Mouse (Mus musculus) left cerebral cortex, adult 11 months (tissue): ENCODE data around the gene Krtap17-1.

Source experiments
- DNase-seq: peaks from one replicate; pipeline ENCODE4 v3.0.0; 2022; ENCODE audit warnings: low spot score

Krtap17-1 gene

DNA sequence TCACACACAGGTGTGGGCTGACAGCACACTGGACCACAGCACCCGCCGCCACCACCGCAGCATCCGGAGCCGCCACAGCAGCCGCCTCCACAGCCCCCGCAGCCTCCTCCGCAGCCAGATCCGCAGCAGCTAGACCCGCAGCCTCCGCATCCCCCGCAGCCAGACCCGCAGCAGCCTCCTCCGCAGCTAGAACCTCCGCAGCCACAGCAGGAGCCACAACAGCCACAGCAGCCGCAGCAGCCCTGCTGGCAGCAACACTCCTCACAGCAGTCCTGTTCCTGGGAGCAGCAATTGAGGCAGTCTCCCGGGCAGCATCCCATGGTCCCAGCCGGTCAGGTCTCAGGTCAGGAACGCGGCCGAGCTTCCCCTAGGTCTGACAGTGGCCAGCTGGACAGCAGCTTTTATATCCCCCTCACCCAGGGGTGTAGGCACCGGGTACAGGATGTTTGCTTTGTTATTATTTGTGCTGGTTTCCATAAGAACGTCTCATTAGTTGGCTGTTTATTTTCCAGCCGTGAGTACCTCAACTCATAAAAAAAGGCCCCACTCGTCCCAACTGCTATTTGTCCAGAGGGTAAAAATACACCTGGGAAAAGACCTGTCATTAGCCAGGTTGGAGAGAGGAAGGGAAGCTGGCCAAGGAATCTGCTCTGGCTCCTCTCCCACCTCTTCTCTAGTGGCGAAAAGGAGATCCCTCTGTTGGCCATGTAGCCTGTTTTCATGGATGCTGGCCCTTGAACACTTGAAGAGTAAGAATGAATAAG, at the start of gene Krtap17-1:
Gene Krtap17-1, minus strand, starts transcription at position 375 of the 764 bp plus-strand sequence.
- DNase-seq = no peak

DNA sequence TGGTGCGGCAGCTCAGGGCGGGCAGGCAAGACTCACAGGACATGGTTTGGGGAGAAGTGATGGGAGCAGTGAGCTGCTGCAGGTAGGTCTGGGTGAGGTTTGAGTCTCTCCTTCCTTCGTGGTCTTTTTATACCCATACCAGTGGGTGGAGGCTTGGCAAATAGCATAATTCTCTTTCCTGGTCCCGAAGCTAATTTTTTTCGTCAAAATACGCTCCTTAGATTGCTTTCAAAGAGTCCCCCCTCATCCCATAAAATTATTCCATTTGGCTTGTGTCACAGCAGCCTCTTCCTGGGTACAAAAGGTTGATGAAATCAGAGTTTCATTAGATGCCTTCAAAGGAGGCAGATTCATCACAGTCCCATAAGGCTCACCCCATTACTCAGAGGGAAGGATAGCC, 47.7 kb upstream of the Krtap17-1 start, which contains the start of gene Krt34:
Gene Krt34, minus strand, starts transcription at position 101 of the 400 bp plus-strand sequence.
- no peak for DNase-seq

GRCm38 (mm10) chr11:100029768-100030167, 36.0 kb upstream of the Krtap17-1 start, which contains the start of gene Krt33b:
TSS of gene Krt33b (minus strand) at chr11:100029868.
- no peak for DNase-seq

GRCm38 (mm10) chr11:100021438-100021837, 27.6 kb upstream of the Krtap17-1 start:
- DNase-seq = no peak

GRCm38 (mm10) chr11:100019466-100019865, 25.7 kb upstream of the Krtap17-1 start:
- no peak for DNase-seq

GRCm38 (mm10) chr11:100016112-100016511, 22.3 kb upstream of the Krtap17-1 start, which contains the start of gene Krt33a:
TSS of gene Krt33a (minus strand) at chr11:100016212.
- no peak for DNase-seq

DNA sequence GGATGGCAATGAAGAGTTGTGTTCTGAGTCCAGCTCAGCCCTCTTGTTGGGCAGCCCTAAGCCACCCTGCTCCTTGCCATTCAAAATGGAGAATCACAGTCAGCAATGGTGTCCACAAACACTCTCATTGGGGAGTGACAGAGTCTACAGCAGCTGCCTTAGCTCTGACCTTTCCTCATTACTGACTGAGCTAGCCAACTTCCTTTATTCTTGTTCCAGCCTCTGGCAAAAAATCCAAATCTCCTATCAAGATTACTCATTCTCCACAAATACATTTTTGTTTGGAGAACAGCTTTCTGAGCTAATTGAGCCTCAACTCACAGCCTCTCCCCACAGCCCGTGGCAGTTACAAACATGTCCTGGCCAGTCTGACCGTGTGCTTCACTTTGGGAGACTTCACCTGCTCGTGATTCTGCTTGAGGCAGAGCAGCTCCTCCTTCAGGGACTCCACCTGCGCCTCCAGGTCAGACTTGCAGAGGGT, 19.9 kb upstream of the Krtap17-1 start:
- DNase-seq = no peak

GRCm38 (mm10) chr11:100010682-100011081, 16.9 kb upstream of the Krtap17-1 start:
- no peak for DNase-seq

GRCm38 (mm10) chr11:100008336-100008735, 14.5 kb upstream of the Krtap17-1 start:
- DNase-seq = no peak

GRCm38 (mm10) chr11:100006624-100007023, 12.8 kb upstream of the Krtap17-1 start:
- DNase-seq = no peak

GRCm38 (mm10) chr11:100005905-100006304, 12.1 kb upstream of the Krtap17-1 start:
- no peak for DNase-seq

- peak; percentile 52 for DNase-seq
Measured at GRCm38 (mm10) chr11:100004846-100005245, 11.1 kb upstream of the Krtap17-1 start.

- DNase-seq = no peak
Measured at GRCm38 (mm10) chr11:99999091-99999490, 5.3 kb upstream of the Krtap17-1 start.

DNA sequence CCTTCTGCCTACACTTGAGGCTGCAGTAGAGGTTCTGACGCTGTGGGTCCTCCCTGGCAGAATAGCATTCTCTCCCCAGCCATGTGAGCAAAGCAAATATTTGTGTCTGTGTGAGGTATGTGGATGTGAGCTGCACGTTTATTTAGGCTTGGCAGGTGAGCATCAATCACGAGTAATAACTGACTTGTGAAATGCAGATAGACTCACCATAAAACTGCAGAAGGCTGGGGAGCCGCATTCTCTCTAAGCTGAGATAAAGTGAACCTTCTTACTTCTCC, 529 bp upstream of the Krtap17-1 start:
- DNase-seq = no peak

GRCm38 (mm10) chr11:99990571-99990970, 3.2 kb downstream of the Krtap17-1 start:
- no peak for DNase-seq

- no peak for DNase-seq
Measured at GRCm38 (mm10) chr11:99989881-99990405, 3.9 kb downstream of the Krtap17-1 start.

DNA sequence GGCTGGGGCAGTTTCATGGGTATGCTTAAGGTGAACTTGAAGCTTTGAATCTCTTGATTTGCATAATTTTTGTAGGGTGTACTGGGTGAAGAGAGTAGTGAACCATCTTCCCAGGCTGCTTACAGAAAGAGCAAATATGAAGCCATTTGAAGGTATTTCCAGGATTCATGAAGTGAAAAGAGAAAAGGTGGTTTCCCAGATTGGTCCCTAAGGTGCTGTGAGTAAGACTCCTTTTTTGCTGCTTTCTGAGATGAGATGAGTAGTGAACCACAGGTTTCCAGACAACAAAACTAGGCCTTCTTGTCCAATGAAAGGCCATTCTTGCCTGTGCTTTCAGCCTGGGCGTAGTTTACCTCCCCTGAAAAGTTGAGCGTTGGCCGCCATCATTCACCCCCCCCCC, 5.3 kb downstream of the Krtap17-1 start:
- no peak for DNase-seq

GRCm38 (mm10) chr11:99986180-99986647, 7.6 kb downstream of the Krtap17-1 start, which contains the start of gene Krtap16-1:
TSS of gene Krtap16-1 (minus strand) at chr11:99986597.
- no peak for DNase-seq

DNA sequence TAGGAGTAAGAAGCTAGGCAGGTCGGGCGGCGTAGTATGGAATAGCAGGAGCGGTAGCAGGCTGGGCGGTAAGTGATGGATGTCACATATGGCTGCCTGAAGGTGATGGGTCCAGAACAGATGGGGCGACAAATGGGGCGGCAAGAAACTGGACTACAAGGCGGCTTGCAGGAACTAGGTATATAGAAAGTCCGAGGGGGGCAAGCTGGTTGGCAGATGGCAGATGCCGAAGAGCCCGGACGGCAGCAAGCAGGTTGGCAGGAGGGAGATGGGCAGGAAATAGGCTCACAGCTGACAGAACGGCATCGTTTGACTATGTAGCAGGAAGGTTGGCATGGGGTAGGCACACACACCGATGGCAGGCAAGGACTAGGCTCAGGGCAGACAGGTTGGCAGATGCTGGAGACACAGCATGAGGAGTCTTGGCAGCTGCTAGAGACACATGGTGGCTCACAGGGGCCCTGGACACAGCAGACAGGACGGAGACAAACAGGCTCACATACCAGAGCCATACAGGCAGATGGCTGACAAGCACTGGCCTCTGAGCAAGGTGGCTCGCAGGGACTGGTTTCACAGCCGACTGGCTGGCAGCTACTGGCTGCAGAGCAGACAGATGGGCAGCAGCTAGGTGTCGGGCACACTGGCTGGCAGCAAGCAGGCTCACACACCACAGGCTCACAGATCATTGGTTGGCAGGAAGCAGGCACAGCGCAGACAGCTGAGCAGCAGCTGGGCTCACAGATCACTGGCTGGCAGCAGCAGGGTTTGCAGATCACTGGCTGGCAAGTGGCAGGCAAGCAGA, 8.3 kb downstream of the Krtap17-1 start:
- DNase-seq = peak; percentile 42

GRCm38 (mm10) chr11:99983442-99983841, 10.4 kb downstream of the Krtap17-1 start:
- no peak for DNase-seq

GRCm38 (mm10) chr11:99982731-99983130, 11.1 kb downstream of the Krtap17-1 start:
- no peak for DNase-seq

GRCm38 (mm10) chr11:99978953-99979352, 14.8 kb downstream of the Krtap17-1 start, which contains the start of gene Krtap29-1:
TSS of gene Krtap29-1 (minus strand) at chr11:99979053.
- DNase-seq = no peak
